Mouse (Mus musculus) right cerebral cortex, adult 2 months (tissue): ENCODE data around the gene Eftud2.

Source experiments
- DNase-seq, 2 experiments: peaks; one replicate each; pipeline ENCODE4 v3.0.0; 2021 to 2022; ENCODE audit warnings: low spot score in 2 of 2

Gene Eftud2

GRCm38 (mm10) chr11:102880585-102881313 is at the start of gene Eftud2, which contains the start of gene Ccdc103:
Gene Eftud2, minus strand, starts transcription at chr11:102880985.
Gene Ccdc103, plus strand, starts transcription at chr11:102881204.
- peak; percentile 96 for DNase-seq

GRCm38 (mm10) chr11:102925351-102925717 is 44.5 kb upstream of the Eftud2 start:
- DNase-seq = no peak

- peak; percentile 96 to 97 for DNase-seq
Observed at GRCm38 (mm10) chr11:102924557-102925350, 44.0 kb upstream of the Eftud2 start, which contains the start of gene Kif18b. Gene Kif18b, minus strand, starts transcription at chr11:102925124.

DNA sequence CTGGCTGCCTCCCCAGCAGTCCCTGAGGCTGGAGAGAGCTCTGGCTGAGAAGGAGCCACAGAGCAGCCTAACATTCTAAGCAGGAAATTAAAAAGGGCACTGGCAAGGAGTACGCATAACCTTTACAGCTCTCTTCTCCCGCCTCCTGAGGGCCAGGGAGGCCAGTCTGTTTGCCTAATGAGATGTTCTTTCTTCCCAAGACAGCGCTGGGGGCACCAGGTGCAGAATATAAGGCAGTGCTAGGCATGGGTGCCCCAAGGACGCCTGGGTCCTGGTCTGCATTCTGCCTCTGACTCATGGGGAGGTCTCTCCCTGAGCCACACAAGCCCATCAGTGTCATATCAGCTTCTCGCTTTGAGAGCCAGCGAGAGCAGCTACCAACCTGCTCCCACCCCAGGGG is 40.7 kb upstream of the Eftud2 start:
- no peak for DNase-seq

DNA sequence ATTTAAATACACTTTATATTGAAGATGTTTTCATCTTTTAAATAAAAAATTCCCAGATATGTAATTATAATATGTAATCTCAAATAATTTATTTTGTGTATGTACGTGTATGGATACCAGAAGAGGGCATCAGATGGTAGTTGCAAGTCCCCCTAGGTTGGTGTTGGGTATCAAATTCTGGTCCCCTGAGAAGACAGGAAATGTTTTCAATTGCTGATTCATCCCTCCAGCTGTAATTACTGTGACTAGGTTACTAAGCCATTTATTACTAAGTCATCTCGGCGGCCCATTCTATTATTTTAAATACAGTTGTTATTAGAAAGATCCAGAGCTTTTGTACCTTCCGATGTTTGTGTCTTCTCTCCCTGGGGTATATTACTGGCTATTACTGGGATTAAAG is 37.3 kb upstream of the Eftud2 start:
- DNase-seq = no peak

DNA sequence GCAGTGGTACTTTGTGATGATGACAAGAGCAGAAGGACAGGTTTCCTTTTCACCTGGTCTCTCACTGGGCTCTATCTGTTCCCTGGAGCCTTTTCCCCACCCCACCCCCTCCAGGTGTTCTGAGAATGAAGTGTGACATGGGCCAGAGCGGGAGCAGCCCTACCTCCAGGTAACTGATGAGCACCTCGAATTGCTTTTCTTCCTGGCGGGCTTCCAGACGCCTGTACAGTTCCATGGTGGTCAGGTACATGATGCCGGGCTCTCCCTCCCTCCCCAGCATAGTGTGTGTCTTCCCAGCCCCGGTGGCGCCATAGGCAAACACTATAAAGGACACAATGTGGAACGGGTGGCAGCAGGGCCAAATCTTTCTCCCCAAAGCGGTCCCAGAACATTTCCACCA is 34.6 kb upstream of the Eftud2 start:
- no peak for DNase-seq

DNA sequence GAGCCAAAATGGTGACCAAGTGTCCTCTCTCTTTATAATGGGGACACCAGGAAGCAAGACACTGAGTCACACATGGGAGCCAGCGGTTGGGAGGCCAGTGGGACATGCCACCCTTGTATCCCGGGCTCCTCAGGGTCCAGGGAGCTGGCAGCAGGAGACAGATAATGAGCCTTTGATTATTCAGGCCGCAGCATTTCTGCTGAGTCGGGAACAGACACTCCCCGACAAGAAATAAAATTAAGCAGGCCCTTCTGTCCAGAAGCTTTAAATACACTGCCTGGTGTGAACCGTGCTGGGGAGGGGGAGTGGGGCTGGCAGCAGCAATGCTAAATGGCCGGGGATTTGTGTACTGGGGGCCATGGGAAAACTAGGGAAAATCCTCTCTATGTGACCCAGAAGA is 30.6 kb upstream of the Eftud2 start:
- DNase-seq = no peak

DNA sequence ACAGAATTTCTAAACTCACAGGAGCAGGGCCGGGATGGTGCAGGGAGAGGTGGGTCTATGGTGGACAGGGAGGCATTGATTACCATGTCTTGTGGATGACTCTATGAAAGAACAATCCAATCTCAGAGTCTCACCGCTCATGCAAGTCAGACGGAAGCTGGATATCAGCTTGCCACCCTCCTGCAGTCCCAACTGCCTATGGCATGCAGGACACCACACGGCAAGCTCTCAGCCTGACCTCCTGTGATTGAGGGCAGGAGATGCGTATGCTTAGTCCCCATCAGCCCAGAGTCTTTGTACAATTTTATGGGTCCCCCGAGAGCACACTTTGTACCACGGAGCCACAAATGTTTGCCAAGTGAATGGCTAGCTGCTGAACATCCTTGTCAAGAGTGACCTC is 22.9 kb upstream of the Eftud2 start:
- DNase-seq = no peak

GRCm38 (mm10) chr11:102902107-102902506 is 21.3 kb upstream of the Eftud2 start:
- DNase-seq = no peak

GRCm38 (mm10) chr11:102901199-102901598 is 20.4 kb upstream of the Eftud2 start:
- DNase-seq = no peak

GRCm38 (mm10) chr11:102900763-102901162 is 20.0 kb upstream of the Eftud2 start, which contains the start of gene Gfap:
Gene Gfap, minus strand, starts transcription at chr11:102900912.
- peak; percentile 81 to 84 for DNase-seq

DNA sequence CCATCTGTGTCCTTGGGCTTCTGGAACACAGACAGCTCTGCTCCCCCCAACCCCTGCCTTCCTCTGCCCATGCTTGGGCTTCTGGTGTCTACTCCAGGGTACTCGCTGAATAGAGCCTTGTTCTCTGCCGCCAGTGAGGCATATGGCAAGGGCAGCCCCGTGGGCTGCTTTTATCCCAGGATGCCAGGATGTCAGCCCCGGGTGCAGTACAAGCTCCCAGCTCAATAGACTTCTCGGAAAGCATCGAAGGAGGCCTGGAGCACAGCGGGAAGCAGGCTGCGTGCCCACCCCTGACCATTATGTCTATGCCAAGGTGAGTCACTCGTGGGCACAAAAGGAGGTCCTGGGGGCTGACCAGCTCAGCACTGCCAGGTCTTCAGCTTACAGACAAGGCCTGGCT is 17.6 kb upstream of the Eftud2 start:
- peak in 1 of 2 experiments; percentile 21 for DNase-seq

DNA sequence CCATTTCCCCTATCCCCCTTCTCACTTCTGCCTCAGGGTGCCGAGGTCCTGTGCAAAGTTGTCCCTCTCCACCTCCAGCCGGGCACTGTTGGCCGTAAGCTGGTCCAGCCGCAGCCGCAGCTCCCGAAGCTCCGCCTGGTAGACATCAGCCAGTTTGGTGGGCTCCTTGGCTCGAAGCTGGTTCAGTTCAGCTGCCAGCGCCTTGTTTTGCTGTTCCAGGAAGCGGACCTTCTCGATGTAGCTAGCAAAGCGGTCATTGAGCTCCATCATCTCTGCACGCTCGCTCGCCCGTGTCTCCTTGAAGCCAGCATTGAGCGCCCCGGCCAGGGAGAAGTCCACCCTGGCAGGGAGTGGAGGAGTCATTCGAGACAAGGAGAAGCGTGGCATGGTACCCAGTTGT is 15.9 kb upstream of the Eftud2 start:
- DNase-seq = no peak

DNA sequence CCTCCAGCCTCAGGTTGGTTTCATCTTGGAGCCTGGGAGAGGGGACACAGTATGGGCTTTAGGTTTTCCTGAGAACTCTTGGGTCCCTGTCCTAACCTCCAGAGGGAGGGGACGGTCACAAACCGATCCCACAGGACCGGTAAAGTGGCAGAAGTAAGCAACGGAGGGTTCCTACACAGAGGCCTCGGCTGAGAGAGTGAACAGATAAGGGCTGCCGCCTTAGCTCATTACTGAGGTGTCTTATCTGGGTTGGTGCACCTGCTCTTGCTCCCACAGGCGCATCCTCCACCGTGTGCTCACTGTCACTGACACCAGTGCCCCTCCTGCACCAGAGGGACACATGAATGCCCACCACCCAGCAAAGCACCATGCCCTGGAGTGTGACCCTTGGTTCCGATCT is 15.0 kb upstream of the Eftud2 start:
- DNase-seq = no peak

GRCm38 (mm10) chr11:102894716-102895115 is 13.9 kb upstream of the Eftud2 start:
- no peak for DNase-seq

GRCm38 (mm10) chr11:102893015-102893651 is 12.3 kb upstream of the Eftud2 start:
- DNase-seq = peak in 1 of 2 experiments; percentile 34

DNA sequence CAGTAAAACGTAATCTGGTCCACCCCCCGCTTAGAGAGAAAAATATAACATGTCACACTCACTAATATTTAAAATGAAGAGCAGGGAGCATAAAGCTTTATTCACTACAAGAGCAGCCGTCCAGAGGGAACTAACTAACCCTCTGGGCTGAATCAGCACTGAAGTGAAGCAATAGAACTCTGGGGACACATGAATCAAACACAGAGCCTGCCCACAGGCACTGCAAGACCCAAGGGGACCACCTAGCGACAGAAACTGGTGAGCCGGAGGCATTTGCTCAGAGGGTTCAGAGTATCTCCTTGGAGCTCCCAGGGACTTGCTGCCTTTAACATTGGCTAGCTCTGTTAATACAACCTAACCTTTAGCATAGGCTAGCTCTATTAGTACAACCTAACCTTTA is 9.3 kb upstream of the Eftud2 start:
- no peak for DNase-seq

DNA sequence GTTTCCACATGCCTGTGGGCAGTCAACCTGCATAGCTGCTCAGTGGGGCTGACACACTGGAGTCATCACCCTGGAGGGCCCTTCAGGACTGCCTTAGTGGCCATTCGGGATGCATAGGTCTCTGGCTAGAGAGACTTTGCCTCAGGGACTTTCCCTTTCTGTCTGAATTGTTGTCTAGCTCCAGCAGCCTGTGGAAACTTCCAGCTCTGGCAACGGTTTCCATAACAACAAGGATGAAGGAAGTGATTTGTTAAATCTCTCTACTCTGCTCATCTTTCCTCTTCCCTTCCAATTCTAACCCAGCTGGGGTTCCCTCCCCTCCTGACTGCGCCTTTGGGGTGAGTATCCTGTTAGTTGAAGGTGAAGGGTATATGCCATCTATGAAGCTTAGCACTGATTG is 7.3 kb upstream of the Eftud2 start:
- peak; percentile 66 to 67 for DNase-seq

GRCm38 (mm10) chr11:102887433-102887832 is 6.6 kb upstream of the Eftud2 start:
- no peak for DNase-seq

- DNase-seq = no peak
Observed at GRCm38 (mm10) chr11:102884616-102885219, 3.9 kb upstream of the Eftud2 start, which contains the start of gene Fam187a. Gene Fam187a, plus strand, starts transcription at chr11:102885169.

GRCm38 (mm10) chr11:102881314-102882198 is 771 bp upstream of the Eftud2 start:
- peak in 1 of 2 experiments; percentile 39 for DNase-seq
